Mouse (Mus musculus) adrenal gland, adult 2 months (tissue): ENCODE data around the gene Zan. TPM values are rescaled to one million over a fixed set of nuclear protein-coding genes. Genes with fewer than 3 reads are reported as not detected.
A peak's percentile ranks its signal among the peaks of the same experiment; 100 is the strongest.

Experiments
- DNase-seq: peaks from one replicate; pipeline ENCODE4 v3.0.0; 2021
- long read RNA-seq: library from polyadenylated mRNA; stranded (forward); transcript quantifications from one replicate; pipeline ENCODE4 v2.0.0, GENCODE M21; 2021
- polyA plus RNA-seq: library from polyadenylated mRNA; depleted of rRNA; stranded (reverse); fragments of >200 nt; gene quantifications from 2 replicates; pipeline ENCODE4 v1.2.3, GENCODE M21; 2012; rRNA removed
- total RNA-seq, 2 experiments: library from RNA; stranded (reverse); gene quantifications; 2 replicates each; pipeline ENCODE4 v1.2.3; 2021

Zan gene
- total RNA-seq (not detected), polyA plus RNA-seq (0.01 TPM in 2 replicates)
- long read RNA-seq, result 0 reads

- no peak for DNase-seq
Measured at GRCm38 (mm10) chr5:137476964-137477363, at the start of gene Zan. TSS of gene Zan (minus strand) at chr5:137477064.

- DNase-seq, result peak; percentile 70
Measured at GRCm38 (mm10) chr5:137526192-137526936, 49.5 kb upstream of the Zan start.

GRCm38 (mm10) chr5:137525511-137525910 is 48.6 kb upstream of the Zan start:
- peak; percentile 16 for DNase-seq

GRCm38 (mm10) chr5:137524671-137525070 is 47.8 kb upstream of the Zan start:
- DNase-seq, result no peak

- no peak for DNase-seq
Measured at GRCm38 (mm10) chr5:137524251-137524515, 47.3 kb upstream of the Zan start.

GRCm38 (mm10) chr5:137523396-137524250 is 46.8 kb upstream of the Zan start:
- DNase-seq, result no peak

GRCm38 (mm10) chr5:137522711-137523110 is 45.8 kb upstream of the Zan start:
- DNase-seq, result no peak

- DNase-seq, result no peak
Measured at GRCm38 (mm10) chr5:137521861-137522260, 45.0 kb upstream of the Zan start.

- DNase-seq, result no peak
Measured at GRCm38 (mm10) chr5:137519691-137520550, 43.1 kb upstream of the Zan start.

GRCm38 (mm10) chr5:137518436-137518835 is 41.6 kb upstream of the Zan start, which contains the start of gene Gigyf1:
TSS of gene Gigyf1 (plus strand) at chr5:137518548.
- peak; percentile 53 for DNase-seq

GRCm38 (mm10) chr5:137514811-137515210 is 37.9 kb upstream of the Zan start:
- no peak for DNase-seq

GRCm38 (mm10) chr5:137513951-137514721 is 37.3 kb upstream of the Zan start:
- DNase-seq, result no peak

GRCm38 (mm10) chr5:137512847-137513794 is 36.3 kb upstream of the Zan start:
- DNase-seq, result no peak

- DNase-seq, result no peak
Measured at GRCm38 (mm10) chr5:137511706-137512105, 34.8 kb upstream of the Zan start.

GRCm38 (mm10) chr5:137510573-137511390 is 33.9 kb upstream of the Zan start:
- DNase-seq, result no peak

GRCm38 (mm10) chr5:137510014-137510501 is 33.2 kb upstream of the Zan start:
- DNase-seq, result peak; percentile 91

- DNase-seq, result peak; percentile 51
Measured at GRCm38 (mm10) chr5:137504041-137504440, 27.2 kb upstream of the Zan start.

GRCm38 (mm10) chr5:137502667-137503110 is 25.8 kb upstream of the Zan start:
- no peak for DNase-seq
